Mouse (Mus musculus) kidney, embryonic 14.5 days (tissue): ENCODE measurements around the gene Abi3bp. TPM values are rescaled to one million over a fixed set of nuclear protein-coding genes. Genes with fewer than 3 reads are reported as not detected.
A peak's percentile ranks its signal among the peaks of the same experiment; 100 is the strongest.

Source experiments
- ATAC-seq: fragments of 200-750 bp; cut with Nextera tagmentation; 2 replicates; pipeline ENCODE4 v1.8.0; 2017; ENCODE audit warnings: moderate number of reproducible peaks, mild to moderate bottlenecking, moderate TSS enrichment, moderate library complexity; ENCODE audit not compliant: low FRiP score, low TSS enrichment
- H3K27ac ChIP-seq: fragments of 300-500 bp; sonication (generic); 2 replicates; pipeline ENCODE4 v1.5.1; 2014; ENCODE audit warnings: low read depth, mild to moderate bottlenecking, low read length, moderate library complexity, mixed read lengths
- H3K27me3 ChIP-seq: fragments of 300-500 bp; sonication (generic); 2 replicates; pipeline ENCODE4 v1.6.1; 2014; ENCODE audit warnings: mild to moderate bottlenecking, low read length; ENCODE audit not compliant: control insufficient read depth, insufficient read depth
- H3K36me3 ChIP-seq: fragments of 300-500 bp; sonication (generic); 2 replicates; pipeline ENCODE4 v1.6.1; 2014; ENCODE audit warnings: low read length, mixed read lengths; ENCODE audit not compliant: control insufficient read depth, insufficient read depth
- H3K4me1 ChIP-seq: fragments of 300-500 bp; sonication (generic); 2 replicates; pipeline ENCODE4 v1.6.1; 2014; ENCODE audit warnings: low read length, mixed read lengths; ENCODE audit not compliant: control insufficient read depth, insufficient read depth
- H3K4me2 ChIP-seq: fragments of 300-500 bp; sonication (generic); replicated peaks from 2 replicates; pipeline ENCODE4 v1.6.1; 2014; ENCODE audit warnings: low read depth, mild to moderate bottlenecking, low read length
- H3K4me3 ChIP-seq: fragments of 300-500 bp; sonication (generic); 2 replicates; pipeline ENCODE4 v1.5.1; 2014; ENCODE audit warnings: mild to moderate bottlenecking, low read length
- H3K9ac ChIP-seq: fragments of 300-500 bp; sonication (generic); 2 replicates; pipeline ENCODE4 v1.6.1; 2014; ENCODE audit warnings: low read depth, mild to moderate bottlenecking, low read length, moderate library complexity
- H3K9me3 ChIP-seq: fragments of 300-500 bp; sonication (generic); 2 replicates; pipeline ENCODE4 v1.6.1; 2016; ENCODE audit warnings: low read length; ENCODE audit not compliant: control insufficient read depth
- WGBS: fragments of 180-500 bp; shearing (Covaris S2); extraction: QIAGEN DNeasy Blood & Tissue Kit; methylation state at CpG from one replicate; pipeline ENCODE4 v1.1.7; 2014; 5-methylcytosine and 5-hydroxymethylcytosine counted together
- polyA plus RNA-seq: library from polyadenylated mRNA; unstranded; fragments of >200 nt; fragmentation: Nextera tagmentation; extraction: Ambion mirVana; gene quantifications from 2 replicates; pipeline ENCODE4 v1.2.1, GENCODE M21; 2014

Abi3bp gene
- polyA plus RNA-seq, 1 experiment from 2014 or later = 2.5 TPM

GRCm38 (mm10) chr16:56646382-56647172 lies 168.9 kb downstream of the Abi3bp start:
- H3K4me3 ChIP-seq = no peak overlapping the region
- ATAC-seq = no peak
- H3K27ac ChIP-seq = no peak overlapping the region
- no peaks in the 10 kb centered on the region for H3K36me3 ChIP-seq
- no peak overlapping the region for H3K9ac ChIP-seq
- no peaks in the 10 kb centered on the region for H3K27me3 ChIP-seq
- WGBS = 72% methylated on average over 7 of the region's 7 CpGs
- H3K9me3 ChIP-seq = no peaks in the 10 kb centered on the region
- no peak overlapping the region for H3K4me2 ChIP-seq
- no peaks in the 10 kb centered on the region for H3K4me1 ChIP-seq

GRCm38 (mm10) chr16:56655193-56655910 lies 177.7 kb downstream of the Abi3bp start:
- Histone ChIP-seq H3K27me3 (no peaks in the 10 kb centered on the region), H3K4me3 (no peak overlapping the region), H3K27ac (no peak overlapping the region), H3K9me3 (no peaks in the 10 kb centered on the region), H3K9ac (no peak overlapping the region), H3K36me3 (no peaks in the 10 kb centered on the region), H3K4me2 (no peak overlapping the region), H3K4me1 (no peaks in the 10 kb centered on the region)
- 77% methylated on average over 12 of the region's 12 CpGs for WGBS
- ATAC-seq = 0 out of 2 replicates have a peak, but pooled peaks have one; percentile 68

- H3K27ac ChIP-seq = no peak overlapping the region
- no peaks in the 10 kb centered on the region for H3K9me3 ChIP-seq
- no peaks in the 10 kb centered on the region for H3K36me3 ChIP-seq
- no peaks in the 10 kb centered on the region for H3K4me1 ChIP-seq
- ATAC-seq = no peak
- no peak overlapping the region for H3K4me2 ChIP-seq
- H3K4me3 ChIP-seq = no peak overlapping the region
- H3K9ac ChIP-seq = no peak overlapping the region
- H3K27me3 ChIP-seq = no peaks in the 10 kb centered on the region
Observed at GRCm38 (mm10) chr16:56658866-56659265, 181.2 kb downstream of the Abi3bp start.

- WGBS = 41% methylated on average over 5 of the region's 5 CpGs
- no peak overlapping the region for H3K4me3 ChIP-seq
- H3K9ac ChIP-seq = no peak overlapping the region
- H3K4me1 ChIP-seq = no peaks in the 10 kb centered on the region
- ATAC-seq = peak; percentile 66; the same call in 1 of the 2 replicates
- no peak overlapping the region for H3K27ac ChIP-seq
- no peaks in the 10 kb centered on the region for H3K27me3 ChIP-seq
- H3K4me2 ChIP-seq = no peak overlapping the region
- no peaks in the 10 kb centered on the region for H3K9me3 ChIP-seq
- H3K36me3 ChIP-seq = no peaks in the 10 kb centered on the region
Observed at GRCm38 (mm10) chr16:56669520-56669919, 191.8 kb downstream of the Abi3bp start.

GRCm38 (mm10) chr16:56670941-56671340 lies 193.3 kb downstream of the Abi3bp start:
- Histone ChIP-seq H3K36me3 (no peaks in the 10 kb centered on the region), H3K4me2 (no peak overlapping the region), H3K27ac (no peak overlapping the region), H3K4me3 (no peak overlapping the region), H3K4me1 (no peaks in the 10 kb centered on the region), H3K9ac (no peak overlapping the region), H3K27me3 (no peaks in the 10 kb centered on the region), H3K9me3 (no peaks in the 10 kb centered on the region)
- 72% methylated on average over 8 of the region's 8 CpGs for WGBS
- ATAC-seq = no peak

GRCm38 (mm10) chr16:56673420-56673819 lies 195.7 kb downstream of the Abi3bp start:
- no peak for ATAC-seq
- H3K36me3 ChIP-seq = no peaks in the 10 kb centered on the region
- H3K4me2 ChIP-seq = no peak overlapping the region
- no peak overlapping the region for H3K27ac ChIP-seq
- no peak overlapping the region for H3K4me3 ChIP-seq
- H3K9ac ChIP-seq = no peak overlapping the region
- H3K27me3 ChIP-seq = no peaks in the 10 kb centered on the region
- no peaks in the 10 kb centered on the region for H3K4me1 ChIP-seq
- no peaks in the 10 kb centered on the region for H3K9me3 ChIP-seq
- 90% methylated on average over 2 of the region's 2 CpGs for WGBS

- H3K9ac ChIP-seq = no peak overlapping the region
- ATAC-seq = no peak
Observed at GRCm38 (mm10) chr16:56677146-56677545, 199.5 kb downstream of the Abi3bp start.

GRCm38 (mm10) chr16:56681010-56681645 lies 203.4 kb downstream of the Abi3bp start:
- H3K9me3 ChIP-seq = no peaks in the 10 kb centered on the region
- no peak overlapping the region for H3K4me2 ChIP-seq
- no peaks in the 10 kb centered on the region for H3K27me3 ChIP-seq
- 79% methylated on average over 8 of the region's 8 CpGs for WGBS
- no peak for ATAC-seq
- peaks cover 13% of the 10 kb centered on the region for H3K36me3 ChIP-seq
- H3K4me3 ChIP-seq = no peak overlapping the region
- no peak overlapping the region for H3K9ac ChIP-seq
- H3K4me1 ChIP-seq = no peaks in the 10 kb centered on the region
- no peak overlapping the region for H3K27ac ChIP-seq

More at GRCm38 (mm10) chr16:56677146-56677545, 199.5 kb downstream of the Abi3bp start:
- 82% methylated on average over 4 of the region's 4 CpGs for WGBS
- Histone ChIP-seq H3K4me3 (no peak overlapping the region), H3K27ac (no peak overlapping the region), H3K36me3 (no peaks in the 10 kb centered on the region), H3K4me2 (no peak overlapping the region), H3K27me3 (no peaks in the 10 kb centered on the region), H3K9me3 (no peaks in the 10 kb centered on the region), H3K4me1 (no peaks in the 10 kb centered on the region)

- ATAC-seq = no peak
- Histone ChIP-seq H3K27ac (no peak overlapping the region), H3K36me3 (peaks cover 42% of the 10 kb centered on the region), H3K27me3 (no peaks in the 10 kb centered on the region), H3K9ac (no peak overlapping the region), H3K4me1 (no peaks in the 10 kb centered on the region), H3K4me2 (no peak overlapping the region), H3K9me3 (no peaks in the 10 kb centered on the region), H3K4me3 (no peak overlapping the region)
- 91% methylated on average over 5 of the region's 5 CpGs for WGBS
Observed at GRCm38 (mm10) chr16:56686747-56687146, 209.1 kb downstream of the Abi3bp start.
